Mouse (Mus musculus) urinary bladder, postnatal 36 days (tissue): ENCODE measurements at regions not wholly inside any gene's neighbourhood (a gene's known extent, or its start where the extent isn't known, plus 50 kb on each side); places are given as distances from the start of the nearest gene placed in this dataset.

Source experiments
- DNase-seq, 2 experiments: peaks; one replicate each; pipeline ENCODE4 v3.0.0; 2022; ENCODE audit warnings: low spot score in 2 of 2, mixed read lengths in 1 of 2

GRCm38 (mm10) chr10:12207301-12207700 is 661.9 kb downstream of the Utrn start:
- DNase-seq = no peak

GRCm38 (mm10) chr10:12210181-12210580 is 659.0 kb downstream of the Utrn start:
- DNase-seq = no peak

- no peak for DNase-seq
Measured at GRCm38 (mm10) chr10:12218879-12219278, 650.3 kb downstream of the Utrn start.

GRCm38 (mm10) chr10:12234141-12234540 is 635.0 kb downstream of the Utrn start:
- no peak for DNase-seq

GRCm38 (mm10) chr10:12248853-12249252 is 620.3 kb downstream of the Utrn start:
- no peak for DNase-seq

- no peak for DNase-seq
Measured at GRCm38 (mm10) chr10:12253274-12253673, 615.9 kb downstream of the Utrn start.

GRCm38 (mm10) chr10:12285679-12286078 is 583.5 kb downstream of the Utrn start:
- DNase-seq = no peak

- no peak for DNase-seq
Measured at GRCm38 (mm10) chr10:12298887-12299286, 570.3 kb downstream of the Utrn start.

- DNase-seq = no peak
Measured at GRCm38 (mm10) chr10:12302396-12302795, 566.8 kb downstream of the Utrn start.

GRCm38 (mm10) chr10:12320311-12320710 is 548.9 kb downstream of the Utrn start:
- no peak for DNase-seq
